Mouse (Mus musculus) thymus, postnatal 4 days (tissue): Measurements from ENCODE around the gene Ndufaf1.
"Not testable (repeated sequence)": the region's sequence is repeated elsewhere in the genome, so short reads cannot be mapped to it uniquely, and the experiment has no call there.

Experiments used
- DNase-seq: peaks from one replicate; pipeline ENCODE4 v3.0.0; 2021

Gene Ndufaf1

DNA sequence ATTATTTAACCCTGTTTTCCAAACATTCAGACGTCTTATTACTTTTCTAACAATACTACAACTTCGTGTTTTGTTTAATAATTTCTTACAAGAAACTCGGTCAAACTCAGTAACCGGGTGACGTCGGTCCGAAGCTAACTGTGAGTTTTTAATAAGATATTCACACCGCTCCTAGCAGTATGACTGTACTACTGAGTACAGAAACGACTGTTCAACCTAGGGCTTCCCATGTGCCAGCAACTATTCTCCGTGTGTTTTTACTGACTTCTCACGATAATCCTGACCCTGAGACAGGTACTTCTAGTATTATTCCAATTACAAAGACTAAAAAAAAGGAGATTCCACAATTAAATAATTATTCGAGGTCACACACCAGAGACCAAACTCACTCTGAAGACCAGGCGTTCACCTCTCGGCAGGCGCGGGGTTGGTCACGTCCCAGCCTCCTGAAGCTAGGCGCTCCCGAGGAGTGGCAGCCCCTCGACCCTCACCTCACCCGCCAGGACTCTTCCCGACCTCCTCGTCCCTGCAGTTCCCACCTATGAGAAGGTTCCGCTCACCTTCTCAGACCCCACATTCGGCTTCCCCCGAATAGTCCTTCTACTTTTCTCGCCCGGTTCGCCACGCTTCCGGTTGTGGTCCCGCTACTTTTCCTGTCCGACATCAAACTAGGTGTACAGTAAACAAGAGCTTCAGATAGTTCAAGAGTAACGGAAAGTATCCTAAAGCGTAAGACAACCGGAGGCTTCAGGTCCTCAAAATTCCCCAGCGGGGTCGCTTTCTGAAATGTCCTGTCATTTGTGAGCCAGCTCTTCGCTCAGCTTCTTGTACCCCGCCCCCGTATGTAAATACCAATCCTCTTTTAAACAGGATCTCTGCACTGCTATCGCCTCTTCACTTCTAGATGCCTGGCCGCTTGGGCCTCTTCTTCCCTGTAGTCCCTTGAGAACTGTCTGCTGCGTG is at the start of gene Ndufaf1:
Gene Ndufaf1, minus strand, starts transcription at position 608 of the 963 bp plus-strand sequence.
- peak; percentile 84 for DNase-seq

DNA sequence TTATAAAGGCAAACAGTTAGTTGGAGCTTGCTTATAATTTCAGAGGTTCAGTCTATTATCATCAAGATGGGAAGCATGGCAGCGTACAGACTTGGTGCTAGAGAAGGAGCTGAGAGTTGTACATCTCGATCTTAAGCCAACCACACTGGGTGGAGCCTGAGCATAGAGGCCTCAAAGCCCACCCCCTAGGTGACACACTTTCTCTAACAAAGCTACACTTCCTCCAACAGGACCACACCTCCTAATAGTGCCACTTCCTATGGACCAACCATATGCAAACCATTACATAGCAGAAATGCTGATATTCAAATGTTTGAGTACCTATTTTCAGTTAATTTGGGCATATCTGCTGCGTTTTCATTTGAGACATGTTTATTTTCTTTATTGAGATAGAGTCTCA is 47.4 kb upstream of the Ndufaf1 start:
- no peak for DNase-seq

DNA sequence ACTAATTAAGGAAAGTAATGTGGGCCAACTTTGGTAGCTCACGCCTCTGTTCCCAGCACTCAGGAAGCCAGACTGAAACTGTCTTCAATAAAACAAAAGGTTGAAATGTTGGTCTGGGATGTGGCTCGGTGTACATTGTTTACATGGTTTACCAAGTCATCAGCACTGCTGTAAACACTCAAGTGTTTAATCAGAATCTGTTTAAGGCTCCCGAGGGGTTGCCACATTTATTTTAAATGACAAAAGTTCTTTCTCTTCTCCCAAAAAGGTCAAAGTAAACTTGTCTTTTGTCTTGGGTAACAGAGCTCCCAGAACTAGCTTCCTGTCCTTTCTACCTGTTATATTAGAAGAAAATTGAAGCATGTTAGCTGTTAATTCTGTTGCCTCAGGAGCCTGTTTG is 45.0 kb upstream of the Ndufaf1 start:
- DNase-seq: no peak

DNA sequence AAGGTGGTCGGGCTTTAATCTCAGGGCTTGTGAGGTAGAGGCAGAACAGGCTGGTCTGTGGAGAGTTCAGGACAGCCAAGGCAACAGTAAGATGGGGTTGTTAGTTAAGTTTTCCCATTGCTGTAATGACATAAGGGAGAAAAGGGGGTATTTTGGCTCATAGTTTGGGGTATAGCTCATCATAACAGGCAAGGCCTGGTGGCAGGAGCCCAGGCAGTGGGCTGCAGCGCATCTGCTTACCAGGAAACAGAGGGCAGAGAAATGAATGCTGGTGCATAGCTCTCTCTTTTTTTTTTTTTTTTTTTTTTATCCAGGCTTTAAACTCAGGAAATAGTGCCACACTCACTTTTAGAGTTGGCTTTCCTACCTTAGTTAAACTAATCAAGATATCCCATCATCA is 40.5 kb upstream of the Ndufaf1 start:
- no peak for DNase-seq

DNA sequence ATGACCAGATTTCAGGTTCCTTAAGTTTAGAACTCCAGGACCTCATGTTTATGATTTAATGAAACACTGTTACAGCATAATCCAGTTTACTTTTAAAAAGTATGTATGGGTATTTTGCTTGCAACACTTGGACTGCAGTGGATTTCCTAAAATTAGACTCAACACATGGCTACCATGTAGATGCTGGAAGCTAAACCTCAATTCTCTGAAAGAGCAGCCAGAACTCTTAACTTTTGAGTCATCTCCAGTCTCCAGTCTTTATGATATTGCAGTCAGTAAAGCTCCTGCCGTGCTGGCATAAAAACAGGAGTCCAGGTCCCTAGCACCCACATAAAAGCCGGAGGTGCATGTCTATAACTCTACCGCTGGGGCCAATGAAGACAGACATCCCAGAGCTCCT is 37.3 kb upstream of the Ndufaf1 start:
- DNase-seq: no peak

DNA sequence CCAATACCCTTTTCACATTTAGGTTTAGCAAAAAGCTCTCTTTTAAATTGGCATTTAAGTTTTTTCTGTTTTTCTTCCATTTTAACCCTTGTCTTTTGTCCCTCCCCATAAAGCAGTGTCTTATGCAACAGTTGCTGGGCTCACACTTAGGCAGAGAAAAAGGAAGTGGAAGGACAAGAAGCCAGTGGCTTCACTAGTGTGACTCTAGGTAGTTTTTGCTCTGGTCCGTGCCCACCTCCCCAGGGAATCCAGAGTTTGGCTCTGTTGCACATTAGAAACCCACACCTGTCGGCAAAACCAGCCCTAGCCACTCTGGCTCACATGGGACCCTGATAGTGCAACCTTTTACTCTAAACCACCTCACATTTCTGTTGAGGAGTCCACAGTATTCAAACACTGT is 35.8 kb upstream of the Ndufaf1 start:
- DNase-seq: no peak

DNA sequence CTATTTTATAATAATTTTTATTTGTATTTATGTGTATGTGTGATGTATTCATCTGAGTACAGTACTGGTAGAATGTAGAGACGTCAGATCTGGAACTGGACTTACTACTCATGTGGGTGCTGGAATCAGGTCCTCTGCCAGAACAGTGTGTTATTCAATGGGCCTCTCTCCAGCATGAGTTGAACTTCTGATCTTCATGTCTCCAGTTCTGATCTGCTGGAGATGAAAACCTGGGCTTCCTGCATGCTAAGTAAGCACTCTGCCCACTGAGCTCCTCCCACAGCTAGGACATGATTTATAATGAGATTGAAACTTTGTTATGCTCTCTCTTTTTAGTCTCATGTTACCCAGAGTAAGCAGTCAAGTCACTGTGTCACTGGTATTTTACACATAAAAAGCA is 33.5 kb upstream of the Ndufaf1 start:
- DNase-seq: no peak

DNA sequence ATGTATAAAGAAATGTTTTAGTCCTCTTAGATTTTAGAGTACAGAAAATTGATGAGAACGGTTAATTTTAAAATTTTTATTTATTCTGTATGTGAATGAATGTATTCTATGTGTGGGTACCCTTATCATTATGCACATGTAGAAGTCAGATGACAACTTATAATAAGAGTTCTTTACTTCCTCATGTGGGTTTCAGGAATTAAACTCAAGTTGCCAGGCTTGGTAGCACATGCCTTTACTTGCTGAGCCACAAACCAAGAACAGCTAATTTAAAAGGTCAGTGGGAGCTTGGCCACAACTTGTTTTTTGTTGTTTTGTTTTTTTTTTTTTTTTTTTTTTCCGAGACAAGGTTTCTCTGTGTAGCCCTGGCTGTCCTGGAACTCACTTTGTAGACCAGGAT is 32.2 kb upstream of the Ndufaf1 start:
- DNase-seq: no peak

DNA sequence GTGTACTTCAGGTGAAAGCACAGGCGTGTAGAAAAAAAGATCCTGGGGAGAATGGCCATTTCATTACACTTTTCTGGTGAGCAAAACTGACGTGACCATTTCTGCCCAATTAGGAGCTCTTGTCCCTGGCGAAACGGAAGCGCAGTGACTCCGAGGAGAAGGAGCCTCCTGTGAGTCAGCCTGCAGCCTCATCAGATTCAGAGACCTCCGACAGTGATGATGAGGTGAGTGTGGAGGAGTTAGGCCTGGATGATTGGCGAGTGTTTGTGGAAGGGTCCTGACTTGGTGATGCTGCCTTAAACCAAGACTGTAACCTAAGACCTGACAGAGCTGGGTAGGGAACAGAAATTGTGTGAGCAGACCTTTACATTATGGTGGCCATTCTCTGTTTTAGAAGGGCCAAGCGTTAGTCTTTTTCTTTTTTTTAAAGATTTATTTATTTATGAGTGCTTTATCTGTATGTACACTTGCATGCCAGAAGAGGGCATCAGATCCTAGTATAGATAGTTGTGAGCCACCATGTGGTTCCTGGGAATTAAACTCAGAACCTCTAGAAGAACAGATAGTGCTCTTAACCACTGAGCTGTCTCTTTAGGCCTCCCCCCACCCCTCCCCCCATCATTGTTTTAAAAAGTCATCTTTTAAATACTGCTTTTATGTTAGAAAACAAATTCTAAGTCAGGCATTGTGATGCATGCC is 29.5 kb upstream of the Ndufaf1 start:
- no peak for DNase-seq

DNA sequence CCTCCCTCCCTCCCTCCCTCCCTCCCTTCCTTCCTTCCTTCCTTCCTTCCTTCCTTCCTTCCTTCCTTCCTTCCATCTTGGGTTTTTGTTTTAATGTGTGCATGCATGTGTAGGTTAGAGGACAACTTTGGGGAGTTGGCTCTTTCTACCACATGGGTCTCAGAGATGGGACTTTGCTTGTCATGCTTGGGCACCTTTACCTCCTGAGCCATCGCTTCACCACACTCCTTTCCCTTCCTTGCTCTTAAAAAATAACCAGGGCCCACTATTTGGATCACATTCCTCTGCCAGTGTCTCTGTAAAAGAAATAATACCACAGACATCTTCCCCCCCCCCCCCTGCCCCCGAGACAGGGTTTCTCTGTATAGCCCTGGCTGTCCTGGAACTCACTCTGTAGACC is 21.1 kb upstream of the Ndufaf1 start:
- DNase-seq: no peak

DNA sequence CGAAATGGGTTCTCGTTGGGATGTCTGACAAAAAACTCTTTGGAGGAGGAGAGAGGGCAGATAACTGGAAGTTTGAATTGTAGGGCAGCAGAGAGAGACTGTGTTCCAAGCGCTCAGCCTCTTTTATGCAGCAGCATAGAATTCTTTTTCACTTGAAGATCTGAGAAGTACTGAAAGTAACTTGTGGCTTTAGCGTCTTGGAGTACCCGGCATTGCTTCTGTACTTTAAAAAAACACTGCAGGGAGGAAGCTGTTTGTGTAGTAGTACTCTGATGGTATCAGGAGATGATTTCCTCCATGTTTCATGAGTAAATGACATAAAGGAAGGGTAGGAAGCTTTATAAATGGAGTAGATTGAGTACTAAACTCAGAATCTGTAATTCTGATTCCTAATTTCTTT is 13.2 kb upstream of the Ndufaf1 start:
- no peak for DNase-seq

DNA sequence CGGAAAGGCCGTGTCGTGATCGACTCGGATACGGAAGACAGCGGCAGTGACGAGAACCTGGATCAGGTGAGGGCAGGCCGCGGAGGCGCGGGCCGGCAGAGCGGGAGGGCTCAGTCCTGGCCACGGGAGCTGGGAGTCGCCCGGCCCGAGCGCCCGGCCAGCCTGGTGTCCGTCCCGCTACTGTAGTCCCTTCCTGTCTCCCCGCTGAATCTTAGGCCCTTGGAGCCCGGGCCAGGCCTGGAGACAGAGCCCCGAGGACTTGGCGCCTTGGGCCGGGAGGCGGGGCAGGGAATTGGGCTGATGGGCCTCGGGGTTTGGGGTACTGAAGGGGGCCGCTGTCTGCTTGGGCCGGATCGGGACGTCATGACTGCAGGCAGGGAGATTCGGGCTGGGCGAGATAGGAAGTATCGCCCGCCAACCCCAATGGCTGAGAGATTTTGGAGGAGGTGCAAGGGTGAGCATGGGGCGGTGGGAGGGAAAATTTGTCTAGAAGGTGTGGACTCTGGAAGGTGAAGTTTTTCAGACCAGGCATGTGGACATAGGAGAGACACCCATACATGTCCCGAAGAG is 12.7 kb upstream of the Ndufaf1 start:
- no peak for DNase-seq

DNA sequence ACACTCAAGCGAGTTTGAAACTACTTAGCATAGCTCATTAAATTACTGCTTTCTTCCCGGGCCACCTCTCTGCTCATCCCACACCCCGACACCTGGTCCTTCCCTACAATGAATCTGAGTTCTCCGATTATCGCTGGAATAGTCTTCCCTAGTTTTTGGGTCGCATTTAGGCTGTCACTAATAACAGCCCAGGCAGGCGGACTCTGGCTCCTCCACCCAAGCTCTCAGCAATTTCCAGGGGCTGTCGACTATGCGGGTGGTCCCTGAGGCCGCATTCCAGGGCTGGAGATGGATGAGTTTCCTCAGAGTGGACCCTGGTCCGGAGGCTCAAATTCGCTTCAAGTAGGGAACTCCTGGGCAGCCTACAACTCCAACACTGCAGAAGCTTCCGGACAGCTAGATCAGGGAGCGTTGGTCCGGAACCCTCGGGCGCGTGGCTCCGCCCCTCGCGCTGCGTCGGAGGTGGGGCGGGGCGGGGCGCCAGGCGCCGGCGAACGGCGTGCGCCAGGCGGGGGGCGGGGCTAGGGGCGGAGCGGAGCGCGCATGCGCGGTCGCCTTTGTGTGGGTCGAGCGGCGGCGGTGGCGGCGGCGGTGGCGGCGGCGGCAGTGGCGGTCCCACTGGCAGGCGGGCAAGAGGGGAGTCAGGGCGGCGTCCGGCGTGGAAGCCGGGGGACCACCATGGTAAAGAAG is 12.0 kb upstream of the Ndufaf1 start, which contains the start of gene Rtf1:
Gene Rtf1, plus strand, starts transcription at position 544 of the 690 bp plus-strand sequence.
- peak; percentile 100 for DNase-seq

DNA sequence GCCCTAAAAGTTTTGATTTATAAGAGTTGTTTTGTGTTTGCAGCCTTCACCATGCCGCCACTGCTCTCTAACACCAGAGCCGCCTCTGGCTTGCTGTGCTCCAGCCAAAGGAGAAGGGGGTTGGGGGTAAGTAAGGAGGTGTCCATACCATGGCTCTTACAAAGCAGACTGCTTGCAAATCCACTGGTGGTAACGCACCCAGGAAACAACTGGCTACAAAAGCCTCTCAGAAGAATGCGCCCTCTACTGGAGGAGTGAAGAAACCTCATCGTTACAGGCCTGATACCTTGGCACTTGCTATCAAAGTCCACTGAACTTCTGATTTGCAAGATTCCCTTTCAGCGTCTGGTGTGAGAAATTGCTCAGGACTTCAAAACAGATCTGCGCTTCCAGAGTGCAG is 6.4 kb upstream of the Ndufaf1 start:
- DNase-seq: peak; percentile 28

DNA sequence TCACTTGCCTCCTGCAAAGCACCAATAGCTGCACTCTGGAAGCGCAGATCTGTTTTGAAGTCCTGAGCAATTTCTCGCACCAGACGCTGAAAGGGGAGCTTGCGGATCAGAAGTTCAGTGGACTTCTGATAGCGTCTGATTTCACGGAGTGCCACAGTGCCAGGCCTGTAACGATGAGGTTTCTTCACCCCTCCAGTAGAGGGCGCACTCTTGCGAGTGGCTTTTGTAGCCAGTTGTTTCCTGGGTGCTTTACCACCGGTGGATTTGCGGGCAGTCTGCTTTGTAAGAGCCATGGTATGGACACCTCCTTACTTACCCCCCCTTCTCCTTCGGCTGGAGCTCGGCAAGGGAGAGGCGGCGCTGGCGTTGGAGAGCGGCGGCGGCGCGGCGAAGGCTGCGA is 3.1 kb upstream of the Ndufaf1 start:
- DNase-seq: not testable (repeated sequence)

DNA sequence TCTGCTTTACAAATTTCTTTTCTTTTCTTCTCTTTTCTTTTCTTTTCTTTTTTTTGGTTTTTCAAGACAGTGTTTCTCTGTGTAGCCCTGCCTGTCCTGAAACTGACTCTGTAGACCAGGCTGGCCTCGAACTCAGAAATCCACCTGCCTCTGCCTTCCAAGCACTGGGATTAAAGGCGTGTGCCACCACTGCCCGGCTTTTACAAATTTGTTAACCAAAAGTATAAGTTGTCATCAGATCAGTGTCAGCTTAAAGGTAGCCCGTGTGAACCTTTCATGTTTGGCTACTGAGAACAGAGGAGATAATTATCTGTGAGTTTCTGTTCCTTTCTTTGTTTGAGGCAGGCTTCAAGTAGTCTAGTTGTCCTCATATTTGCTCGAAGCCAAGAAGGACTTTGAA is 18.4 kb downstream of the Ndufaf1 start:
- no peak for DNase-seq

DNA sequence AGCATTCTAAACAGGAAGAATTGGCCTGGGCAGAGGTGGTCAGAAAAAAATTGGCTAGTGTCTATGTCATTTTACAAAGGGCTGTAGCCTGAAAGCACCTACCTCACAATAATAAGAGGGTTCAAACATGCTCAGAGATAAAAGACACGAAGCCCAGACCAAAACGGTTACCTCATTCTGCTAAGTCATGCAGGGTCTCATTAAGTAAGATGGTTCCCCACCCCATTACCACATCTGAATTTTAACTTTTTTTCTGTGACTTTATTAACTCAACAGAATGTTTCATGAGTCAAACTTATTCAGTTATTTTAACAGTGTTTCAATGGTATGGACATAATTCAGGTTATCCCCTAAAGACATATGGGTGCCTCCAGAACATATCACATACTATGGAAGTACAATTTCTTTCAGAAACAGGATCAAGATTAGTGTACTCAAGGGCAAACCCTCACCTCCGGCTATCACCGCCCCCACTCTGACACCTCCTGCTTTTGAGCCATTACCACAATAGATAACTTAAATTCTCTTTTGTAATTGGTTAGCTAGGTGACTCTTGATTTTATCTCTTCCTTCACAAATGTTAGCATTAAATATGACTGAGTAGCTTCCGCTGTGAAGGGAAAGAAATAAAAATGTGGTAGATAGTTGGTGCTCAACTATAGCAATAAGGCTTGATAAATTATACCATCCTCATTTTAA is 21.3 kb downstream of the Ndufaf1 start:
- DNase-seq: no peak

DNA sequence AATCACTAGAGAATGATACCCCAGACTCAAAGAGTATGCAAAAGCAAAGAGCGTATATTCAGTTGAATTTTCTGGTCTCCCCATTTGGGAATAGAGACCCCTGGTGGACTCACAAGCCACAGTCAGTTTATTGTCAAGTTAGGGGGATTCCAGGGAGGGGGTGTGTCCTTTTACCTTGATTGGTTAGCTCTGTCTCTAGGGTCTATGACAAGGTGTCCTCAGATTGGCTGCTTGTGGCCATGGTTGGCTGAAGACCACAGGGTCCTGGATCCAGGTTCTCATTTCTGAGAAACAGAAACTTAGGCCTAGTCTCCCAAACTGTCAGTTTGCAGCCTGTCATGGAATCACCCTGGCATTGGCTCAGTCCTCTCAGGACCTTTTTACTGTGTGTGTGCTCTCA is 25.8 kb downstream of the Ndufaf1 start:
- DNase-seq: peak; percentile 12

DNA sequence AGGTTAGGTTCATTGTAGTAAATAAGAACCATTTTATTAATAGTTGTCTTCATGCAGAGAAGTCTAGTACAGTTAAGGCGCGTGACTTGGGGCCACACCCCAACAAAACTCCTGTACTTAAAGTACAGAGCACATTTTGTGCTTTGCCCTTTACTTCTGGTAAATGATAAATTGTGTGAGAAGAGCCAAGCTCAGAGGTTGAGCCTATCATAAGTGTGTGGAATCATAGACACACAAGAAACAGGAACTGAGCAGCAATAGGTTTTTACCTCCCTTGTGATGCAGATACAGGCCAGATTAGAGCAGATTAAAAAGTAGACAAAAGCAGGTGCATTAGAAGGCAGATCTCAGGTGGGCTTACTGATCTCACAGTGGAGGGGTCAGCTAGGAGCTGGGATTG is 41.3 kb downstream of the Ndufaf1 start:
- no peak for DNase-seq

DNA sequence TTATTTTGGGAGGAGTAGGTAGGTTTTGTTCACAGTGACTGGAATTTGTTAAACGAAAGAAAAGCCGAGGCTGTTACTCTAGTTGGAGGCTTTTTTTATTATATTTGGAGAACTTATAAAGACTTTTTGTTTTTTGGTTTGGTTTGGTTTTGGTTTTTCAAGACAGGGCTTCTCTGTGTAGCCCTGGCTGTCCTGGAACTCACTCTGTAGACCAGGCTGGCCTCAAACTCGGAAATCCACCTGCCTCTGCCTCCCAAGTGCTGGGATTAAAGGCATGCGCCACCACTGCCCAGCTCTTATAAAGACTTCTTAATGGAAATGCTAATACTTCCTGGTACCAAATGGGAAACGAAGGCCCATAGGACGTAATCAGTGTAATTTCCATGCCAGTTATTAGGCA is 43.6 kb downstream of the Ndufaf1 start:
- DNase-seq: not testable (repeated sequence)

DNA sequence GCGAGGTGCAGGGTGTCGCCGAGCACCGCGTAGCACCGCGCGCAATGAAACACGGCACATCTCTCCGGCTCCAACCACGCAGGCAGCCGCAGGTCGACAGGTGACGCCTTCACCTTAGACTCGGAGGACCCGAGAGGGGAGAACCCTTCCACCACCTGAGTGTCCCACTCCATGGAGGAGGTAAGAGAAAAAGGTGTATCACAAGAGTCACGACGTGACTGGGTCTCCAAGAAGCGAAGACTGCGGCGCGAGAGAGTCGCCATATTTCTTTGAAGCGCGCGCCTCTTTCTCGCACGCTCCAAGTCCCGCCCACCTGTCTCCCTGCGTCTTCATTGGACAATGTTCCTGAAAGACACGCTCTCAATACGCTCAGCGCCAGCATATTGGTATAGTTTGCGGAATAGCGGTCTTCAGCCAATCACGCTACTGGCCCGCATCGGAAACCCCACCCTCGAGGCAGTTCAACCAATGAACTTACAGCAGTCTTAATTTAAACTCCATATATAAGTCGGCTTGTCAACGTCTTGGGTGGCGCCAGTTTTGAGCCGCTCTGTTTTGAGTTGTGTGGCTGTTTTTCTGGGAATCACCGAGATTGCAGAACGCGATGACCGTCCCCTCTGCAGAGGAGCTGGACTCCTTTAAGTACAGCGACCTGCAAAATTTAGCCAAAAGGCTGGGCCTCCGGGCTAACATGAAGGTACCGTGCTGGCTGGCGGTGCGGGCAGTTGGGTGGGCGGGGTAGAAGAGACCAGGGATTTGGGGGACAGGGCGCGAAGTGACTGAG is 44.2 kb downstream of the Ndufaf1 start, which contains the start of the genes Nusap1 and Oip5:
Gene Nusap1, plus strand, starts transcription at position 100 of the 784 bp plus-strand sequence.
Gene Oip5, minus strand, starts transcription at position 271 of the 784 bp plus-strand sequence.
- peak; percentile 93 for DNase-seq

DNA sequence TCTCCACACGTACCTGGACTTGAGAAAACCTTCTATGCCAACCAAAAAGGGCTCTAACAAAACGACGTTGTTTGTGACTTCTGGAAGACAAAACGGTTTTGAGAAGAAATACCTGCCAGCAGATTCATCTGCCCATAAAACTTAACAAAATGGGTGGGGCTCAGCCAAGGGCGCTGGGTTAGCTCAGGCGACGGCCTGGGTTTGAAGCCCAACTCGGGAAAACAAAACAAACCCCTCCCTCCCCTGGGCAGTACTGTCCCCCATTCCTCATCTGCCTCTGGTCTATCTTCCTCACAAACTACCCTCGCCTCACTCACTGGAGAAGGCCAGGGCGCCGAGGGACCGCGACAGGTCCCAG is 44.8 kb downstream of the Ndufaf1 start:
- no peak for DNase-seq
